Mouse (Mus musculus) E14TG2a.4 (cell line): ENCODE results near the gene Shtn1.

ENCODE experiments used
- H3K27me3 ChIP-seq: 2 replicates; pipeline ENCODE4 v1.6.1; 2014; ENCODE audit warnings: low read length, control low read depth; ENCODE audit not compliant: insufficient read depth
- H3K36me3 ChIP-seq: 2 replicates; pipeline ENCODE4 v1.6.1; 2014; ENCODE audit warnings: low read length, control low read depth; ENCODE audit not compliant: insufficient read depth
- H3K4me1 ChIP-seq: replicated peaks from 2 replicates; pipeline ENCODE4 v1.6.1; 2014; ENCODE audit warnings: low read depth, low read length, control low read depth
- H3K4me3 ChIP-seq: replicated peaks from 2 replicates; pipeline ENCODE4 v1.5.1; 2014; ENCODE audit warnings: mild to moderate bottlenecking, low read length
- H3K9me3 ChIP-seq: 2 replicates; pipeline ENCODE4 v1.6.1; 2014; ENCODE audit warnings: low read length, control low read depth
- CTCF ChIP-seq: conservative IDR thresholded peaks from 2 replicates; pipeline ENCODE4 v1.5.1; 2014; ENCODE audit warnings: low read length
- NANOG ChIP-seq: IDR thresholded peaks from 2 replicates; pipeline ENCODE4 v1.6.1; 2014; ENCODE audit warnings: borderline replicate concordance, low read length, mixed read lengths
- POU5F1 ChIP-seq: IDR thresholded peaks from 2 replicates; pipeline ENCODE4 v1.6.1; 2014; ENCODE audit warnings: low read length, borderline replicate concordance

Shtn1 gene

DNA sequence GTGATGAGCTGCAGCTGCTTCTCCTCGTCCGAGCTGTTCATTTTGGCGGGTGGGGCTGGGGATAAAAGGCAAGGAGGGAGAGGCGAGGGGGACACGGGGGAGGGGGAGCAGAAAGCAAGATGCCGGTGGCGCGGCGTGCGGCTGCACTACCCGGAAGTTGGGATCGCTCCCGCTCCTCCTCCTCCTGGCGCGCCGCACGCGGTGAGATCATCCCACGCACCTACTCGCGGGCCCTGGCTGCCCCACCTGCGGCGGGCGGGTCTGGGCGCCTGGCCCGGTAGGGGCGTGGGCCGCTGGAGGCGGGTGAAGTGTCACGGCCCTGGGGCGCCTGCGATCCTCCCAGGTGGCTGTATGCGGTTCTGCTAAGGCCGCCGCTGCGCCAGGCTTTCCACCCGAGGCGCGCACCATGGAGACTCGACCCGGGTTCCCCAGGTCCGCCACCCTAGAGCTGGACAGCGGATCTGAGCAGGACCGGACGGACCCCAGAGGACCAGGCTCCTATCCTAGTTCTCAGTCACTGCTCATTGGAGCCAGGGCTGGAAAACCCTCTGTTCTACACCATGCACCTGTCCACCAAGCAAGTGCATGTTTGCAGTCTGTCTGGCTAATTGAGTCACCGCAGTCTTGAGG is at the start of gene Shtn1:
Gene Shtn1 (minus strand): TSS at position 629 of the 630 bp plus-strand sequence.
- Histone ChIP-seq H3K4me1 (peaks cover 9% of the 10 kb centered on the region; the same call in 1 of the 2 replicates), H3K36me3 (no peaks in the 10 kb centered on the region), H3K4me3 (peak within 1 kb of the TSS; percentile 82), H3K9me3 (no peaks in the 10 kb centered on the region), H3K27me3 (peaks cover 57% of the 10 kb centered on the region)
- TF ChIP-seq CTCF (no peak), POU5F1 (no peak), NANOG (no peak)

- TF ChIP-seq CTCF (no peak), NANOG (no peak), POU5F1 (no peak)
- H3K4me3 ChIP-seq: no peak overlapping the region
- no peaks in the 10 kb centered on the region for H3K9me3 ChIP-seq
- peaks cover 11% of the 10 kb centered on the region for H3K27me3 ChIP-seq
- H3K36me3 ChIP-seq: no peaks in the 10 kb centered on the region
- no peaks in the 10 kb centered on the region; the same call in 1 of the 2 replicates for H3K4me1 ChIP-seq
These were observed 38.3 kb upstream of the Shtn1 start for GRCm38 (mm10) chr19:59114152-59114551.

GRCm38 (mm10) chr19:59109937-59110336 is 34.0 kb upstream of the Shtn1 start:
- Histone ChIP-seq H3K4me3 (no peak overlapping the region), H3K4me1 (no peaks in the 10 kb centered on the region), H3K27me3 (peaks cover under 1% of the 10 kb centered on the region; the same call in 1 of the 2 replicates), H3K36me3 (no peaks in the 10 kb centered on the region), H3K9me3 (no peaks in the 10 kb centered on the region)
- TF ChIP-seq POU5F1: no peak
- TF ChIP-seq CTCF: peak; percentile 28

DNA sequence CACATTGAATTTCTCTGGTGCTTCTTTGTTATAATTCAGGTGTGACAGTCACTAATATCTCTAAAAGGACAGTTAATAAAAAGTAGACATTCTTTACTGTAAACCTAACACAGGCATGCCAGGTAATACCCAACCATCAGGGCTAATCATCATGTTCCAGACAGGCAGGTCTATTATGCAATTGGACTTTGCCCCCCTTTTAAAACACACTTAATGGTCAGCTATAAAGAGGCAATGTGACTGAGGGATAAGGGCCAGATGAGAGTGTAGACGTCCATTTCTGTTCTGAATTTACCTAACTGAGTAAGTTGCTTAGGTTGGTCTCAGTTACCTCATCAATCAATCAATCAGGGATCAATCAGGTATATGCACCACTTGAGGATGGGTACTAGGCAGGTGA is 22.4 kb upstream of the Shtn1 start:
- Histone ChIP-seq H3K9me3 (peaks cover 8% of the 10 kb centered on the region), H3K36me3 (no peaks in the 10 kb centered on the region), H3K4me3 (no peak overlapping the region), H3K4me1 (0 out of 2 replicates have a peak, but pooled peaks cover 6% of the 10 kb centered on the region), H3K27me3 (no peaks in the 10 kb centered on the region)
- TF ChIP-seq NANOG (no peak), CTCF (no peak), POU5F1 (no peak)

GRCm38 (mm10) chr19:59092295-59092694 is 16.4 kb upstream of the Shtn1 start:
- Histone ChIP-seq H3K36me3 (no peaks in the 10 kb centered on the region), H3K9me3 (peaks cover 2% of the 10 kb centered on the region), H3K4me1 (0 out of 2 replicates have a peak, but pooled peaks cover 4% of the 10 kb centered on the region), H3K27me3 (peaks cover 9% of the 10 kb centered on the region; the same call in 1 of the 2 replicates), H3K4me3 (no peak overlapping the region)
- TF ChIP-seq POU5F1 (no peak), CTCF (no peak), NANOG (no peak)

DNA sequence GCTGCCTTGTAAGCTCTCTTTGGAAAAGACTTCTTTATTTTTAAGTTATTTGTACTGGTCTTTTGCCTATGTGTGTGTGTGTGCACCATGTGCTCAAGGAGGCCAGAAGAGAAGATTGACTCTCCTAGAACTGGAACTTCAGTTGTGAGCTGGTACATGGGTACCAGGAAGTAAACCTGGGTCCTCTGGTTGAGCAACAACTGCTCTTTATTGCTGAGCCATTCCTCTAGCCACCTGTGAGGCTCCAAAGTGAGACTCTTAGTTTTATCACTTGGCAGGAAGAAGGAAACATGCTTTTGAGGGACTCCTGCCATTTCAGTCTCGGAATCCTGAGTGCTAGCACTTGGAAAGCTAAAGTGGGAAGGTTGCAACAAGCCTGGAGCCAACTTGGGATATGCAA is 14.4 kb upstream of the Shtn1 start:
- Histone ChIP-seq H3K4me1 (no peaks in the 10 kb centered on the region), H3K9me3 (peaks cover 9% of the 10 kb centered on the region), H3K36me3 (no peaks in the 10 kb centered on the region), H3K4me3 (no peak overlapping the region), H3K27me3 (peaks cover 9% of the 10 kb centered on the region; the same call in 1 of the 2 replicates)
- TF ChIP-seq CTCF: no peak
- TF ChIP-seq NANOG: no peak
- TF ChIP-seq POU5F1: no peak

GRCm38 (mm10) chr19:59084296-59084695 is 8.4 kb upstream of the Shtn1 start:
- Histone ChIP-seq H3K27me3 (no peaks in the 10 kb centered on the region), H3K4me1 (no peaks in the 10 kb centered on the region), H3K36me3 (no peaks in the 10 kb centered on the region), H3K9me3 (peaks cover 9% of the 10 kb centered on the region), H3K4me3 (no peak overlapping the region)
- no peak for TF ChIP-seq CTCF
- TF ChIP-seq NANOG: no peak
- no peak for TF ChIP-seq POU5F1

GRCm38 (mm10) chr19:59076131-59076530 is 231 bp upstream of the Shtn1 start:
- peaks cover 9% of the 10 kb centered on the region; the same call in 1 of the 2 replicates for H3K4me1 ChIP-seq
- no peak overlapping the region for H3K4me3 ChIP-seq
- no peaks in the 10 kb centered on the region for H3K9me3 ChIP-seq
- H3K36me3 ChIP-seq: no peaks in the 10 kb centered on the region
- peaks cover 55% of the 10 kb centered on the region for H3K27me3 ChIP-seq
- TF ChIP-seq POU5F1 (no peak), CTCF (no peak), NANOG (no peak)

- Histone ChIP-seq H3K9me3 (no peaks in the 10 kb centered on the region), H3K4me1 (peaks cover 9% of the 10 kb centered on the region; the same call in 1 of the 2 replicates), H3K27me3 (peaks cover 57% of the 10 kb centered on the region), H3K4me3 (peak overlapping the region; percentile 82), H3K36me3 (no peaks in the 10 kb centered on the region)
- TF ChIP-seq NANOG: no peak
- no peak for TF ChIP-seq POU5F1
- TF ChIP-seq CTCF: no peak
These were observed 944 bp downstream of the Shtn1 start for GRCm38 (mm10) chr19:59074841-59075471.
